Mouse (Mus musculus): ENCODE results near the gene Olfr713. TPM values are rescaled to one million over a fixed set of nuclear protein-coding genes. Genes with fewer than 3 reads are reported as not detected.

The Olfr713 gene
- not detected for total RNA-seq (2021)
- long read RNA-seq, experiment 1, result 0 reads
- long read RNA-seq, experiment 2, result 0 reads

DNA sequence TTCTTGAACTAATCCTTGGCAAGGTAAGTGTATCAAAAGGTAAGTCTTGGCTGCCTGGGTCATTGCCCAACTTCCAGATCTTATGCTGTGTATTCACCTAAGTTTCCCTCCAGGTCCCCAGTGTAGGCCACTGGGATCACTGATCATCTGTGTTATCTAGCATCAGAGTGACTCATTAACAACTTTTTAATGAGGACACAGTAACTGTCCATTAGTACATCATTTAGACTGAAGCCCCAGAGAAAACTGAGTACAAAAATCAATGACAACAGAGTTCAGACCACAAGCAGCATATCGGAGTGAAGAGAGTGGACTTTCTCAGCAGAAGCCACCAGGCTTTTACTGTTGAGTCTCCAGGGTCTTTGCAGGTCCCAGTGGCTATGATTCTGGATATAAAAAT is at the start of gene Olfr713:
Gene Olfr713, plus strand, starts transcription at position 301 of the 400 bp plus-strand sequence.
- no peak for DNase-seq

- DNase-seq, result no peak
These were observed 45.7 kb upstream of the Olfr713 start for GRCm38 (mm10) chr7:106985236-106985635.

- no peak for DNase-seq
These were observed 30.2 kb upstream of the Olfr713 start for GRCm38 (mm10) chr7:107000798-107001197.

DNA sequence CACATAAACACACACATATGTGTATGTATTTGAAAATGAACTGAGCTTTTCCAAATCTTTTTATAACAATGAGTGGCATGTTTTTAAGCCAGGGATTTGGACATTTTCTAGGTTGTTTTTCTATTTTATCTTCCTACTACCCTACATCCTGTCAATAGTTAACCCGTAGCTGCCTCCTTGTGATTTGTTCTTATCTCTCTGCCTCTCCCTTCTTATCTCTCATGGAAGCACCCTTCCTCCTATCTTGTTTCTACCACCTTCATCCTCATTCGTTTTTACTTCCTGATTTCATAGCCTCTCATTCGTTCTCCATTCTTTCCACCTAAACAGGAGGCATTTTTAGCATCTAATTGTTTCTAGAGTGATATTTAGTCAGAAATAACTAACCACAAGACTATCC is 26.8 kb upstream of the Olfr713 start:
- no peak for DNase-seq

GRCm38 (mm10) chr7:107005972-107006371 is 25.0 kb upstream of the Olfr713 start, which contains the start of gene Olfr2:
TSS of gene Olfr2 (minus strand) at chr7:107006072.
- DNase-seq, result no peak

DNA sequence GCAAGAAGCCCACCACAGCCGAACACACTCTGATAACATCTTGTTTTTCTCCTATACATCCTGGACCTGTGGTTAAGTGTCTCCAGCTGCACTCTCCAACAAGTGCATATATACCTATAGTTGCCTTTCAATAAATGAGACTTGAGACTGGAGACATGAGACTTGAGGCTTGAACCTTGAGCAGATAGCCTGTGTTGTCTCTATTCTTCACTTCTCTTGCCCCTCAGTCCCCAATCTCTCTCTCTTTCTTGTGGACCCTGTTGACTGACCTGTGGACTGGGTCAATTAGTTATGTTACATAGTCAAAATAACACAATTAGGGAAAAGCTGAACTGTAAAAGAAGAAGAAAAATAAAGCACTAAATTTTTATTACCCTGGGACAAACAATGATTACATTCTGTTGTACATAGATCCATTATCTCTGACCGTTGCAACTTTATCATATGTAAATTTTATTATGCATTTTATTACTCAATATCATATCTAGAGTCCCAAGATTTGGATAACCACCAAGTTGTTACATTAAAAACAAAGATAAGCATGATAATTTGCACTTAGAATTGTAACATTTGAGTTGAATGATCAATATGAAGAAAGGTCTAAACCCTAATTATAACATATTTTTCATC is 9.1 kb downstream of the Olfr713 start:
- no peak for DNase-seq

GRCm38 (mm10) chr7:107043136-107043535 is 12.2 kb downstream of the Olfr713 start:
- no peak for DNase-seq

- no peak for DNase-seq
These were observed 13.4 kb downstream of the Olfr713 start for GRCm38 (mm10) chr7:107044407-107044806.

DNA sequence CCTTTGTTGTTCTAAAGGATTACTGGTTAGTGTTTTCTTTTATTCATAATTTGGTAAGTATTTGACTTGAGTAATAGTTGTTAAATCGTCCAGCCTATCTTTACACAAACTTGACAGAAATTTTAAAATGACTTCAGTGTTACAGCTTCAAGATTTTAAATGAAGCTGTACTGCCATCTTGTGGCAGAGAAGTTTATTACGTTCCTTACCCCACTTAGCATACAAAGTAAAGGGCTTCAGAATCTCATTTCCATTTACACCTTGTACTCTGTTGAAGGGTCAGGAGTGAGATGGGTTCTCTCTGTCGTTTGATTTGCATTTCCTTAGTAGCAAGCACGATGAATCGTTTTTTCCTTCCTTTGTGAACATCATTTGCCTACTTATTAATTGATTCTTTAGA is 14.9 kb downstream of the Olfr713 start:
- no peak for DNase-seq

DNA sequence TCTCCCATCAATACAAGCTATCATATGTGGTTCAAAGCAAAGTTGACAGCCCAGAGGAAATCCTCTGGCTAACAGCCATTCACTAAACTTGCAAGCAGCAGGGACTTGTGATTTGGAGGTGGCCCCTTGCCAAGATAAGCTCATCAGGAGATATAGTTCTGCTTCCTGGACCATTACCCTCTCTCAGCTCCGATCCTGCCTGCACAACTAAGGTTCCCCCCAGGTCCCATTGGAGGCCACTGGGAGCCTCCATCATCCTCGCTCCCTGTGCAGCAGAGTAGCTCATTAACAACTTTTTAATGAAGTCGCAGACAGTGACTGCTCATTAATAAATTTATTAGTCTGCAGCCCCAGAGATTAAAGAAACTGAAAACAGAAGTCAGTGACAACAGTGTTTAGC is 16.6 kb downstream of the Olfr713 start:
- no peak for DNase-seq

DNA sequence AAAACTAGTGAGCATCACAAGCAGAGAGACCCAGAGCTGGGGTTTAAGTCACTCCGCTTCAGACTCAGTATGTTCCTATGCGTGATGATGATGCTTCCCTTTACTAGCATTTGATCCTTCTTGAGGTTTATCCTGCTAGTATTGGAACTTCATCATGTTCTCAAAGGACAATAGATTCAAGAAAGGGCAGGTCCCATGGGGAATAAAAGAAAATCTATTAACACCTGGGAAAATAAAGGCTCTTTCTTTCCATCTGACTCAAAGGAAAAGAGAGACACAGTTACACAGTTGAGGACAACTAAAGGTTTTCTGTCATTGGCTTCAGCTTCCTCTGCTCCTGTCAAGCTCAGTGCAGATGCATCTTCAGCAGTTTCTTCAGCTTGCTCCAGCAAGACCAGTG is 39.7 kb downstream of the Olfr713 start, which contains the start of gene Olfr714:
Gene Olfr714, plus strand, starts transcription at position 301 of the 400 bp plus-strand sequence.
- no peak for DNase-seq

Other genes with a start within 250 kb of the Olfr713 start
- not detected for gene Olfr699, start 238.0 kb upstream of the Olfr713 start, total RNA-seq (2021)
- gene Olfr700, start 222.3 kb upstream of the Olfr713 start, total RNA-seq (2021), result not detected
- gene Olfr701, start 217.0 kb upstream of the Olfr713 start, total RNA-seq (2021), result not detected
- not detected for gene Olfr702, start 197.3 kb upstream of the Olfr713 start, total RNA-seq (2021)
- gene Olfr703, start 187.8 kb upstream of the Olfr713 start, total RNA-seq (2021), result not detected
- gene Olfr704, start 168.0 kb upstream of the Olfr713 start, total RNA-seq (2021), result not detected
- gene Olfr705, start 154.3 kb upstream of the Olfr713 start, total RNA-seq (2021), result not detected
- not detected for gene Olfr706, start 143.0 kb upstream of the Olfr713 start, total RNA-seq (2021)
- not detected for gene Olfr707, start 129.9 kb upstream of the Olfr713 start, total RNA-seq (2021)
- not detected for gene Olfr1532-ps1, start 123.2 kb upstream of the Olfr713 start, total RNA-seq (2021)
- not detected for gene Olfr709-ps1, start 99.0 kb upstream of the Olfr713 start, total RNA-seq (2021)
- gene Olfr710, start 82.9 kb upstream of the Olfr713 start, total RNA-seq (2021), result not detected
- not detected for gene Olfr6, start 67.2 kb upstream of the Olfr713 start, total RNA-seq (2021)
- not detected for gene Olfr711, start 55.7 kb upstream of the Olfr713 start, total RNA-seq (2021)
- not detected for gene Olfr2, start 25.1 kb upstream of the Olfr713 start, total RNA-seq (2021)
- gene Olfr714, start 39.8 kb downstream of the Olfr713 start, total RNA-seq (2021), result not detected
- gene Olfr17, start 62.0 kb downstream of the Olfr713 start, total RNA-seq (2021), result not detected
- not detected for gene Olfr715b, start 79.2 kb downstream of the Olfr713 start, total RNA-seq (2021)
- not detected for gene Olfr715, start 99.9 kb downstream of the Olfr713 start, total RNA-seq (2021)
- gene Olfr716, start 107.2 kb downstream of the Olfr713 start, total RNA-seq (2021), result not detected
- not detected for gene Nlrp14, start 135.8 kb downstream of the Olfr713 start, total RNA-seq (2021)
- gene Rbmxl2, start 178.3 kb downstream of the Olfr713 start, total RNA-seq (2021), result not detected

Measured in gastrocnemius, postnatal 25 days (tissue).